Mouse (Mus musculus) CD4-positive naive resting alpha-beta T cell, adult 57 days (primary cell): ENCODE data around the gene Dock3. TPM values are rescaled to one million over a fixed set of nuclear protein-coding genes. Genes with fewer than 3 reads are reported as not detected.

Source experiments
- total RNA-seq: library from RNA; stranded (reverse); gene quantifications from one replicate; pipeline ENCODE4 v1.2.4, GENCODE M21; 2023

The Dock3 gene
- total RNA-seq: not detected

GRCm38 (mm10) chr9:107231539-107232139, at the start of gene Dock3:
Dock3 (minus strand) TSS chr9:107231909.

GRCm38 (mm10) chr9:106891829-106892551, 339.7 kb downstream of the Dock3 start, which contains the start of gene Manf:
Manf (minus strand) TSS chr9:106891979.

GRCm38 (mm10) chr9:106886828-106887702, 344.6 kb downstream of the Dock3 start, which contains the start of gene Rbm15b:
Rbm15b (minus strand) TSS chr9:106887428.

Other genes with a start within 250 kb of the Dock3 start
- gene Mapkapk3, start 58.0 kb upstream of the Dock3 start, total RNA-seq: 68.0 TPM
- 34.2 TPM for gene Cish, start 64.1 kb upstream of the Dock3 start, total RNA-seq
- 10.0 TPM for gene Hemk1, start 106.4 kb upstream of the Dock3 start, total RNA-seq
- 0.65 TPM for gene 6430571L13Rik, start 108.7 kb upstream of the Dock3 start, total RNA-seq
- 3.4 TPM for gene Cacna2d2, start 167.7 kb upstream of the Dock3 start, total RNA-seq